Mouse (Mus musculus) heart, embryonic 14.5 days (tissue): ENCODE measurements at regions not wholly inside any gene's neighbourhood (a gene's known extent, or its start where the extent isn't known, plus 50 kb on each side); places are given as distances from the start of the nearest gene placed in this dataset.

ENCODE experiments used
- ATAC-seq: fragments of 200-750 bp; cut with Nextera tagmentation; 2 replicates; pipeline ENCODE4 v1.8.0; 2017; ENCODE audit warnings: low read depth, moderate TSS enrichment; ENCODE audit not compliant: insufficient number of reproducible peaks, insufficient read depth, low FRiP score
- H3K27ac ChIP-seq, 2 experiments: fragments of 200-500 bp in 1 of 2; fragments of 300-500 bp in 1 of 2; sonication (generic) in 1 of 2; replicated peaks in 1 of 2; 2 replicates each; pipeline ENCODE4 v1.5.1; 2012 to 2014; ENCODE audit warnings: low read depth in 2 of 2, low read length in 2 of 2, control low read depth in 1 of 2, mild to moderate bottlenecking in 1 of 2, mixed read lengths in 1 of 2; ENCODE audit not compliant: control insufficient read depth in 1 of 2, insufficient read depth in 1 of 2
- H3K27me3 ChIP-seq: fragments of 300-500 bp; sonication (generic); 2 replicates; pipeline ENCODE4 v1.6.1; 2014; ENCODE audit warnings: mild to moderate bottlenecking, low read length, control low read depth; ENCODE audit not compliant: control insufficient read depth, insufficient read depth
- H3K36me3 ChIP-seq: fragments of 300-500 bp; sonication (generic); 2 replicates; pipeline ENCODE4 v1.6.1; 2014; ENCODE audit warnings: mild to moderate bottlenecking, control low read depth, low read length, mixed read lengths; ENCODE audit not compliant: control insufficient read depth, insufficient read depth
- H3K4me1 ChIP-seq, 2 experiments: fragments of 200-500 bp in 1 of 2; fragments of 300-500 bp in 1 of 2; sonication (generic) in 1 of 2; 2 replicates each; pipeline ENCODE4 v1.6.1; 2012 to 2014; ENCODE audit warnings: low read length in 2 of 2, control low read depth in 1 of 2, mixed read lengths in 1 of 2; ENCODE audit not compliant: control insufficient read depth in 2 of 2, insufficient read depth in 2 of 2
- H3K4me2 ChIP-seq: fragments of 300-500 bp; sonication (generic); 2 replicates; pipeline ENCODE4 v1.6.1; 2014; ENCODE audit warnings: mild to moderate bottlenecking, low read length
- H3K4me3 ChIP-seq, 2 experiments: fragments of 200-500 bp in 1 of 2; fragments of 300-500 bp in 1 of 2; sonication (generic) in 1 of 2; 2 replicates each; pipeline ENCODE4 v1.5.1; 2012 to 2014; ENCODE audit warnings: low read length in 2 of 2, mild to moderate bottlenecking in 2 of 2, control low read depth in 1 of 2, low read depth in 1 of 2, moderate library complexity in 1 of 2; ENCODE audit not compliant: control insufficient read depth in 1 of 2, insufficient read depth in 1 of 2
- H3K9ac ChIP-seq: fragments of 300-500 bp; sonication (generic); 2 replicates; pipeline ENCODE4 v1.6.1; 2014; ENCODE audit warnings: mild to moderate bottlenecking, low read length
- H3K9me3 ChIP-seq: fragments of 300-500 bp; sonication (generic); 2 replicates; pipeline ENCODE4 v1.6.1; 2016; ENCODE audit warnings: low read length, control low read depth; ENCODE audit not compliant: control insufficient read depth
- WGBS: fragments of 180-500 bp; shearing (Covaris S2); extraction: QIAGEN DNeasy Blood & Tissue Kit; methylation state at CpG from one replicate; pipeline ENCODE4 v1.1.7; 2014; 5-methylcytosine and 5-hydroxymethylcytosine counted together

DNA sequence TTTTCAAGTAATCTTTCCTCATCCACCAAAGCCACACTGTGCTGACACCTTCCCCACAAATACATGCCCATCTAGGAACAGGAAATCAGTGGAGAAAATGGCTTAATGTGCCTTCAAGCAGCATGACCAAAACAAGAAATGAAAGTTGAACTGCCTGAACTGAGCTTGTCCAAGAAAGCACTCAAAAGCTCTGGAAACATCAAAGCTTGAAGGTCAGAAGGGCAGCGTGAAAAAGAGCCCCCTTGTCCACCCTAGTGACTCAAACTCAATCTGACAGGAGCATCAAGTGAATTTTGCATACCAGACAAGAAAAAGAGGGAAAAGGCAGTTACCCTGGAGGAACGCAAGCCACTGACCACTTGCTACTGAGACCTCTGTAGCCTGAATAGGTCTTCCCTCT is 373.1 kb upstream of the Npvf start:
- 72% methylated on average over 2 of the region's 2 CpGs for WGBS
- peaks cover 0 to 4% of the 10 kb centered on the region in 2 experiments; a peak in 2 of 4 replicates for H3K4me1 ChIP-seq
- no peak overlapping the region for H3K9ac ChIP-seq
- no peak overlapping the region for H3K4me3 ChIP-seq
- H3K27ac ChIP-seq = no peak overlapping the region
- no peak for ATAC-seq
- no peak overlapping the region for H3K4me2 ChIP-seq
- no peaks in the 10 kb centered on the region for H3K27me3 ChIP-seq
- no peaks in the 10 kb centered on the region for H3K9me3 ChIP-seq
- no peaks in the 10 kb centered on the region for H3K36me3 ChIP-seq

DNA sequence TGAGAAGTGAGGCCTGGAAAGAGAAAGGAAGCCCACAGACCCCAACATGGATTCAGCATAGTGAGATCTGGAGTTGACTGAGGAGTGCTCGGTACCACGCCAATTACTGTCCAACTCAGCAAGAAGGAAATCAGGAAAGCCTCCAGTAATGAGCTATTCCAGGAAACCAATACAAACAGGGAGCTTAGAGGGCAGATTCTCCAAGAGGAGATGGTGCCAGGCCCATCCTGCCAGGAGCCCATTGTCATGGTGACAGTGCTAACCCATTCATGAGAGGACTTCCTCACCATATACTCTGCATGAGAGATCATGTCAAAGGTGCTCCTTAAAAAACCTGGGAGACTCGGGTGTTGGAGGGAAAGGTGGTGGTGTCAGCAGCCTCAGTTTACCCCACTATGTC is 375.3 kb upstream of the Npvf start:
- Histone ChIP-seq H3K4me1 (peaks cover 0 to 6% of the 10 kb centered on the region in 2 experiments; a peak in 2 of 4 replicates), H3K9me3 (no peaks in the 10 kb centered on the region), H3K4me3 (no peak overlapping the region), H3K36me3 (no peaks in the 10 kb centered on the region), H3K9ac (no peak overlapping the region), H3K27me3 (no peaks in the 10 kb centered on the region), H3K4me2 (no peak overlapping the region), H3K27ac (no peak overlapping the region)
- no peak for ATAC-seq
- WGBS = 82% methylated on average over 3 of the region's 3 CpGs

GRCm38 (mm10) chr6:51029953-51030352 is 375.7 kb upstream of the Npvf start:
- Histone ChIP-seq H3K4me3 (no peak overlapping the region), H3K4me1 (peaks cover 0 to 6% of the 10 kb centered on the region in 2 experiments; a peak in 2 of 4 replicates), H3K27ac (no peak overlapping the region), H3K9me3 (no peaks in the 10 kb centered on the region), H3K4me2 (no peak overlapping the region), H3K9ac (no peak overlapping the region), H3K36me3 (no peaks in the 10 kb centered on the region), H3K27me3 (no peaks in the 10 kb centered on the region)
- WGBS = 81% methylated on average over 3 of the region's 3 CpGs
- ATAC-seq = no peak

- H3K27ac ChIP-seq = no peak overlapping the region
- no peak overlapping the region for H3K9ac ChIP-seq
- no peak overlapping the region for H3K4me3 ChIP-seq
- WGBS = 78% methylated on average over 6 of the region's 6 CpGs
- no peak overlapping the region for H3K4me2 ChIP-seq
- peaks cover 0 to 5% of the 10 kb centered on the region in 2 experiments; a peak in 1 of 4 replicates for H3K4me1 ChIP-seq
- no peaks in the 10 kb centered on the region for H3K27me3 ChIP-seq
- H3K36me3 ChIP-seq = no peaks in the 10 kb centered on the region
- no peaks in the 10 kb centered on the region for H3K9me3 ChIP-seq
- ATAC-seq = no peak
These were observed 379.6 kb upstream of the Npvf start for GRCm38 (mm10) chr6:51033835-51034234.

DNA sequence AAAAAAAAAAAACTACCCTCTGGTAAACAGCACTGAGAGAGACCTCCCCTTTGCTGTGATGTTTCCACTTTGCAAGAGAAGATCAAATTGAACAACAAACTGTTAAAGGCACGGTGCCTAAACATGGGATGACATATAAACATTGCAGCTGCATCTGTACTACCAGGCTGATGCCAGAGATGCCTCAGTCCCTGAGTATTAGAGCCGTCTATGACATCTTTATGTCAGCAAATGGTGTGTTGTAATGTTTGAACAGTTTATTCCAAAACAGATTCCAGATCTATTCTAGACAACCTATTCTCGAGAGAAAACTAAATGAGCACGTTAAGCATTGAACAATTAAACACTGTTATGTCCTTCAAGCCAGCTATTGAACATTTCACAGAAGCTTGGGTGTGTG is 381.8 kb upstream of the Npvf start:
- no peak overlapping the region for H3K4me2 ChIP-seq
- H3K27me3 ChIP-seq = no peaks in the 10 kb centered on the region
- ATAC-seq = no peak
- no peaks in the 10 kb centered on the region for H3K36me3 ChIP-seq
- WGBS = 77% methylated on average over 4 of the region's 4 CpGs
- peaks cover 0 to 5% of the 10 kb centered on the region in 2 experiments; a peak in 1 of 4 replicates for H3K4me1 ChIP-seq
- H3K9ac ChIP-seq = no peak overlapping the region
- no peak overlapping the region for H3K4me3 ChIP-seq
- H3K27ac ChIP-seq = no peak overlapping the region
- H3K9me3 ChIP-seq = no peaks in the 10 kb centered on the region

- no peak overlapping the region for H3K27ac ChIP-seq
- no peak overlapping the region for H3K4me2 ChIP-seq
- 66% methylated on average over 1 of the region's 1 CpGs for WGBS
- ATAC-seq = no peak
- H3K4me3 ChIP-seq = no peak overlapping the region
- no peak overlapping the region for H3K9ac ChIP-seq
- no peaks in the 10 kb centered on the region for H3K27me3 ChIP-seq
- no peaks in the 10 kb centered on the region for H3K9me3 ChIP-seq
- no peaks in the 10 kb centered on the region for H3K36me3 ChIP-seq
- peaks cover 0 to 5% of the 10 kb centered on the region in 2 experiments; a peak in 1 of 4 replicates for H3K4me1 ChIP-seq
These were observed 382.3 kb upstream of the Npvf start for GRCm38 (mm10) chr6:51036553-51036952.

DNA sequence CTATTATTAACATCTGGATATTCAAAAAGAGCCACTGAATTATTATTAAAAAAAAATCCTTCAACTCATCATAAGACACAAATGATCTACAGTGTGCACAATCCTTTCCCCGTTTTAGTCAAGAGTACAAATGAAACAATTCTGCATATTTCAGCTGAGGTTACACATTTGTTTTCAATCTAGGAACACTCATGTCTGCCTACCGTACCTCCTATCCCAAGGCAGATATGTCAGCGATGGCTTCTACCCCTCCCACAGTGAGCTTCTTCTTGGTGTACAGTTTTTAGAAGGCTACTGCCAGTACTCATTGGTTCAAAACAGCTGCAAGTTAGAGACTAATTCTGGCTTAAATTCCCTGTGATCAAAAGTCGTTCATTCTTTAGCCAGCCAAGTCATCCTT is 382.7 kb upstream of the Npvf start:
- no peak overlapping the region for H3K9ac ChIP-seq
- H3K4me1 ChIP-seq = peaks cover 0 to 3% of the 10 kb centered on the region in 2 experiments; a peak in 1 of 4 replicates
- no peak overlapping the region for H3K27ac ChIP-seq
- no peak overlapping the region for H3K4me3 ChIP-seq
- no peaks in the 10 kb centered on the region for H3K27me3 ChIP-seq
- no peak overlapping the region for H3K4me2 ChIP-seq
- no peaks in the 10 kb centered on the region for H3K36me3 ChIP-seq
- no peak for ATAC-seq
- 75% methylated on average over 4 of the region's 4 CpGs for WGBS
- no peaks in the 10 kb centered on the region for H3K9me3 ChIP-seq

GRCm38 (mm10) chr6:51039486-51040180 is 385.4 kb upstream of the Npvf start:
- WGBS = 89% methylated on average over 20 of the region's 20 CpGs
- no peak for ATAC-seq
- Histone ChIP-seq H3K4me1 (peaks cover 0 to 3% of the 10 kb centered on the region in 2 experiments; a peak in 2 of 4 replicates), H3K27ac (no peak overlapping the region), H3K4me3 (no peak overlapping the region), H3K27me3 (no peaks in the 10 kb centered on the region), H3K9ac (no peak overlapping the region), H3K36me3 (no peaks in the 10 kb centered on the region), H3K4me2 (no peak overlapping the region), H3K9me3 (no peaks in the 10 kb centered on the region)
